Mouse (Mus musculus): ENCODE measurements around the gene Oxld1.

GRCm38 (mm10) chr11:120492878-120493203 lies 35.0 kb upstream of the Oxld1 start:
- no peak for TF ChIP-seq CTCF (IDR thresholded peaks at IDR 0.05; ENCODE audit: low read depth)
- no peak for TF ChIP-seq EP300 (IDR thresholded peaks at IDR 0.05; ENCODE audit: low read depth)
